Mouse (Mus musculus): Measurements from ENCODE around the gene Smad5. TPM values are rescaled to one million over a fixed set of nuclear protein-coding genes. Genes with fewer than 3 reads are reported as not detected.

The Smad5 gene
- total and polyA plus RNA-seq, 3 experiments = 4.3 to 7.4 (median 4.4) TPM

DNA sequence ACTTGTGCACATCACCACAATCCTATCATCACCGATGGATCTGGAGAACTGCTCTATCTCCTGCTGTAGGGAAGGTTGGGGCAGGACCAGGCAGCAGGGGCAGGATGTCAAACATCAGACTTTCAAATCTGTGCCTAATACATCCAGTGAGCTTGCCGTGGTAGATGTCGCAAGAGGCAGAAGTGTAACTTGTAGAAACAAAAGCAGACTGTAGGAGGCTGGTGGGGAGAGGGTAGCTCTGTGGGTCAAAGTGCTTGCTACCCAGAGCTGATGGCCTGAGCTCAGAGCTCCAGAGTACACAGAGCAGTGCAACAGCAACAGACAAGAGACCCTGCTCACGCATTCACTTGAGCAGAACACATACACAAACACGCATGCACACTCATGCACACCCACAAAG, 6.1 kb upstream of the Smad5 start:
- H3K9ac ChIP-seq (ENCODE audit: insufficient read depth, low read depth) = no peak overlapping the region
- no peaks in the 10 kb centered on the region for H3K9me3 ChIP-seq (replicated peaks; ENCODE audit: low read length)
- DNase-seq (ENCODE audit: extremely low read depth) = no peak
- TF ChIP-seq HCFC1 (IDR thresholded peaks at IDR 0.05; ENCODE audit: low read depth, low read length) = no peak
- TF ChIP-seq GABPA (IDR thresholded peaks at IDR 0.05; ENCODE audit: insufficient replicate concordance, low read depth, low read length) = no peak
- no peak for TF ChIP-seq CHD1 (IDR thresholded peaks at IDR 0.05; ENCODE audit: low read depth, low read length)
- TF ChIP-seq MAX (IDR thresholded peaks at IDR 0.05; ENCODE audit: low read length) = no peak
- H3K27me3 ChIP-seq (replicated peaks) = peaks cover 35% of the 10 kb centered on the region
- 0 out of 4 replicates have a peak, but pooled peaks cover 0 to 3% of the 10 kb centered on the region in 2 experiments for H3K4me1 ChIP-seq (ENCODE audit: control insufficient read depth in 1 of 2, insufficient read depth in 2 of 2)
- dilution Hi-C loops (cut with MboI; ENCODE audit: extremely low pct_ligation_motif_present, extremely low pct_unique_long_range_greater_than_20kb, low sequenced_read_pairs) (no loop called here), in situ Hi-C loops (cut with MboI; ENCODE audit: low pct_ligation_motif_present, low pct_unique_long_range_greater_than_20kb, low sequenced_read_pairs) (loop anchor here (25.0 kb wide), 1 partner anchor 409 kb away; the partner anchor contains the start of gene Cxcl14)
- H3K4me3 ChIP-seq (replicated peaks in 1 of 3; ENCODE audit: low read depth in 2 of 3, low read length in 2 of 3, poor library complexity in 1 of 3) = no peak overlapping the region
- no peak overlapping the region for H3K27ac ChIP-seq (ENCODE audit: insufficient read depth, low read depth)
- H3K4me2 ChIP-seq (ENCODE audit: insufficient read depth, low read depth, poor library complexity, severe bottlenecking) = no peak overlapping the region
- H3K79me2 ChIP-seq (replicated peaks; ENCODE audit: control insufficient read depth, extremely low read depth, insufficient read depth, poor library complexity, severe bottlenecking) = no peaks in the 10 kb centered on the region
- H3K36me3 ChIP-seq (replicated peaks in 1 of 2; ENCODE audit: control insufficient read depth in 1 of 2, insufficient read depth in 1 of 2, low read length in 1 of 2) = no peaks in the 10 kb centered on the region

DNA sequence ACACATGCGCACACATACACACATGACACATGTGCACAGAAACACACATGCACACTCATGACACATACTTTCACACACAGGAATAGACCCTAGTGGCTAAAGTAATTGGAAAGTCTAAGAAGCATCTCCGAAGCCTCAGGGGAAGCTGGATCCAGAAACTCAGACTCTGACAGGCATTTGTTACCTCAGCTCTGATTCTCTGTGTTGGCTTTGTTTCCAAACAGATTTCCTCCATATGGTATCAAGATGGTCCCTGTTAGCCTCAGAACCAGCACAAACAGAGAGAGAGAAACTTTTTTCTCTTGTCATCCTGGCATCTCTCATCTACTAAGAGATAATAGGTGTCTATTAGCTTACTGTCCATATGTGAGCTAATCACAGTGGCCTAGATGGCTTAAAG, 5.6 kb upstream of the Smad5 start:
- in situ Hi-C loops (cut with MboI; ENCODE audit: low pct_ligation_motif_present, low pct_unique_long_range_greater_than_20kb, low sequenced_read_pairs) (loop anchor here (25.0 kb wide), 1 partner anchor 410 kb away; the partner anchor contains the start of gene Cxcl14), dilution Hi-C loops (cut with MboI; ENCODE audit: extremely low pct_ligation_motif_present, extremely low pct_unique_long_range_greater_than_20kb, low sequenced_read_pairs) (no loop called here)
- no peak for TF ChIP-seq SIN3A (IDR thresholded peaks at IDR 0.05; ENCODE audit: low read length)
- TF ChIP-seq UBTF (IDR thresholded peaks at IDR 0.05; ENCODE audit: low read depth, low read length) = no peak
- no peak for TF ChIP-seq POLR2AphosphoS2 (IDR thresholded peaks at IDR 0.05; ENCODE audit: low read depth, low read length)
- peaks cover 32% of the 10 kb centered on the region for H3K27me3 ChIP-seq (replicated peaks)
- 0 out of 4 replicates have a peak, but pooled peaks cover 0 to 3% of the 10 kb centered on the region in 2 experiments for H3K4me1 ChIP-seq (ENCODE audit: control insufficient read depth in 1 of 2, insufficient read depth in 2 of 2)
- no peaks in the 10 kb centered on the region for H3K36me3 ChIP-seq (replicated peaks in 1 of 2; ENCODE audit: control insufficient read depth in 1 of 2, insufficient read depth in 1 of 2, low read length in 1 of 2)
- no peak overlapping the region for H3K4me2 ChIP-seq (ENCODE audit: insufficient read depth, low read depth, poor library complexity, severe bottlenecking)
- no peak overlapping the region for H3K4me3 ChIP-seq (replicated peaks in 1 of 3; ENCODE audit: low read depth in 2 of 3, low read length in 2 of 3, poor library complexity in 1 of 3)
- no peak overlapping the region for H3K27ac ChIP-seq (ENCODE audit: insufficient read depth, low read depth)
- no peak for DNase-seq (ENCODE audit: extremely low read depth)
- H3K9me3 ChIP-seq (replicated peaks; ENCODE audit: low read length) = no peaks in the 10 kb centered on the region
- H3K9ac ChIP-seq (ENCODE audit: insufficient read depth, low read depth) = no peak overlapping the region
- H3K79me2 ChIP-seq (replicated peaks; ENCODE audit: control insufficient read depth, extremely low read depth, insufficient read depth, poor library complexity, severe bottlenecking) = no peaks in the 10 kb centered on the region

DNA sequence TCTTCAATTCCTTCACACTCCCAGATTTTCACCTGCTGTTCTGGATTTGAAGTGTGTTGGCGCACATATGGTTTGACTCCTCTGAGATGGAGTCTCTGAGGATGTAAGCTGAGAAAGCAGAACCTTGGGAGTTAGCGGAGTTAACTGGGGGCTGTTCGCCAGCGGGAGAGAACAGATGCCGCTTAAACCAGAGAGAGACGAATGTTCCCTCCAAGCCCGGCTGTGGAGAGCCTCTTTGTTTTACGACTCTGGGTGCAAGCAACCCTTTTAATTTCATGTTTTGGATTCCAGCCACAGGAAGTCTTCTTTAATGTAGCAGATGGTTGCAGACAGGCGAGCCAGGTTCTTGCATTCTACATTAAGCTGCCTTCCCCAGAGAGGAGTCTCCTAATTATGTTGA, 4.4 kb upstream of the Smad5 start:
- dilution Hi-C loops (cut with MboI; ENCODE audit: extremely low pct_ligation_motif_present, extremely low pct_unique_long_range_greater_than_20kb, low sequenced_read_pairs) (no loop called here), in situ Hi-C loops (cut with MboI; ENCODE audit: low pct_ligation_motif_present, low pct_unique_long_range_greater_than_20kb, low sequenced_read_pairs) (loop anchor here (25.0 kb wide), 1 partner anchor 411 kb away; the partner anchor contains the start of gene Cxcl14)
- no peak overlapping the region for H3K27ac ChIP-seq (ENCODE audit: insufficient read depth, low read depth)
- peaks cover 3 to 4% of the 10 kb centered on the region in 2 experiments; a peak in 2 of 4 replicates for H3K4me1 ChIP-seq (ENCODE audit: control insufficient read depth in 1 of 2, insufficient read depth in 2 of 2)
- DNase-seq (ENCODE audit: extremely low read depth) = no peak
- no peaks in the 10 kb centered on the region for H3K79me2 ChIP-seq (replicated peaks; ENCODE audit: control insufficient read depth, extremely low read depth, insufficient read depth, poor library complexity, severe bottlenecking)
- H3K36me3 ChIP-seq (replicated peaks in 1 of 2; ENCODE audit: control insufficient read depth in 1 of 2, insufficient read depth in 1 of 2, low read length in 1 of 2) = no peaks in the 10 kb centered on the region
- no peak overlapping the region for H3K4me3 ChIP-seq (replicated peaks in 1 of 3; ENCODE audit: low read depth in 2 of 3, low read length in 2 of 3, poor library complexity in 1 of 3)
- peaks cover 24% of the 10 kb centered on the region for H3K27me3 ChIP-seq (replicated peaks)
- TF ChIP-seq E2F4 (IDR thresholded peaks at IDR 0.05; ENCODE audit: insufficient replicate concordance, low read depth, low read length) (no peak), ZMIZ1 (IDR thresholded peaks at IDR 0.05; ENCODE audit: low read depth, low read length) (no peak), MAFK (IDR thresholded peaks at IDR 0.05; ENCODE audit: insufficient replicate concordance, low read length) (no peak), JUND (conservative IDR thresholded peaks at IDR 0.05; ENCODE audit: low read depth, low read length) (no peak), CHD1 (IDR thresholded peaks at IDR 0.05; ENCODE audit: low read depth, low read length) (no peak), SMC3 (IDR thresholded peaks at IDR 0.05; ENCODE audit: low read depth, low read length) (no peak), JUN (IDR thresholded peaks at IDR 0.05; ENCODE audit: insufficient read depth, low read depth, low read length) (no peak), BHLHE40 (IDR thresholded peaks at IDR 0.05; ENCODE audit: low read depth, low read length) (no peak), GABPA (IDR thresholded peaks at IDR 0.05; ENCODE audit: insufficient replicate concordance, low read depth, low read length) (no peak), NELFE (IDR thresholded peaks at IDR 0.05; ENCODE audit: low read depth, low read length) (no peak), PAX5 (IDR thresholded peaks at IDR 0.05; ENCODE audit: low read length) (no peak), ELF1 (IDR thresholded peaks at IDR 0.05; ENCODE audit: low read depth, low read length) (no peak), RCOR1 (conservative IDR thresholded peaks at IDR 0.05; ENCODE audit: low read depth, low read length) (no peak), UBTF (IDR thresholded peaks at IDR 0.05; ENCODE audit: low read depth, low read length) (no peak), TCF12 (IDR thresholded peaks at IDR 0.05; ENCODE audit: low read depth, low read length) (no peak)
- no peaks in the 10 kb centered on the region for H3K9me3 ChIP-seq (replicated peaks; ENCODE audit: low read length)
- H3K4me2 ChIP-seq (ENCODE audit: insufficient read depth, low read depth, poor library complexity, severe bottlenecking) = no peak overlapping the region
- H3K9ac ChIP-seq (ENCODE audit: insufficient read depth, low read depth) = no peak overlapping the region
